9 mouse cellular contexts compared by ENCODE assay signal in the genomic region with DNA sequence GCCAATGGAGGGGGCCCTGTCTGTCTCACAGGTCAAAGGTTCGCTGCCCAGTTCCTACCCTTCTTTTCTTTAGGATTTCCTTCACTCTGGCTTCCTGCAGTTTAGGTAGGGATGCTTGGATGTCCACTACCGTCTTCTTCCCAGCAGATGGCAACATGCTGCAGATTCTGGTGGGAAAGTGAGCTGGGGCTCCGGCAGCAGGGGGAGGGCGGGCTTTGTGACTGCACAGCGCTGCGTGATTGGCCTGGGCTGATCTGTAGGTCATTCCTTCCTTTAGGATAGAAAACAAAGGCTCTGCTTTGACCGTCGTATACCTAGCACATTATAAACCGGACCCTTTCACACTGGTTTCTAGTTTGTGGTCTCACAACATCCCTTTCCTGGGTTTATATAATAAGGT. TPM values are rescaled to one million over a fixed set of nuclear protein-coding genes. Genes with fewer than 3 reads are reported as not detected.
A peak's percentile ranks its signal among the peaks of the same experiment; 100 is the strongest.
DNase-seq lines count a peak whose midpoint lies in the region; ATAC-seq and TF ChIP-seq lines count a peak whose summit lies in the region.
"Had no signal": no experiment of that assay in that cellular context is flagged by ENCODE, and none has a peak within 500 bp of the region (broad histone marks: within the 10 kb centered on the region; RNA-seq: fewer than 3 reads in every experiment).

No protein-coding gene starts in this region.

- no peaks in the 10 kb centered on the region for H3K36me3 ChIP-seq in embryonic facial prominence, embryonic 13.5 days
- H3K36me3 ChIP-seq in liver, embryonic 16.5 days (ENCODE audit: control insufficient read depth, insufficient read depth) = no peaks in the 10 kb centered on the region

- no peaks in the 10 kb centered on the region for H3K4me1 ChIP-seq in embryonic facial prominence, embryonic 13.5 days
- no peaks in the 10 kb centered on the region for H3K4me1 ChIP-seq in liver, embryonic 16.5 days (ENCODE audit: control insufficient read depth, low read depth, low read length)
- H3K4me1 ChIP-seq in olfactory bulb, adult 2 months (ENCODE audit: control insufficient read depth, insufficient read depth, low read length) = peaks cover 3% of the 10 kb centered on the region; the same call in 1 of the 2 replicates

- H3K4me2 ChIP-seq in embryonic facial prominence, embryonic 13.5 days = peak overlapping the region; percentile 33
- no peak overlapping the region for H3K4me2 ChIP-seq in liver, embryonic 16.5 days (ENCODE audit: low read depth, low read length)

- H3K9ac ChIP-seq in embryonic facial prominence, embryonic 13.5 days = no peak overlapping the region
- H3K9ac ChIP-seq in liver, embryonic 16.5 days (ENCODE audit: low read depth, low read length) = no peak overlapping the region

- H3K4me3 ChIP-seq in embryonic facial prominence, embryonic 13.5 days = no peak overlapping the region
- no peak overlapping the region for H3K4me3 ChIP-seq in liver, embryonic 16.5 days (ENCODE audit: low read depth, low read length)
- H3K4me3 ChIP-seq in olfactory bulb, adult 2 months (ENCODE audit: insufficient read depth, low read depth, low read length) = no peak overlapping the region

- intact Hi-C loops in heart, postnatal 10 days (cut with DNase I) = loop anchor here (1.0 kb wide), 1 partner anchor 30 kb away; the partner anchor contains the start of gene Ccdc177

- WGBS in embryonic facial prominence, embryonic 13.5 days = 7% methylated on average over 9 of the region's 9 CpGs
- WGBS in liver, embryonic 16.5 days (ENCODE audit: insufficient replicate concordance) = 14% methylated on average over 9 of the region's 9 CpGs
- 4% methylated on average over 9 of the region's 9 CpGs for WGBS in olfactory bulb, adult 2 months

- no peak overlapping the region for H3K27ac ChIP-seq in embryonic facial prominence, embryonic 13.5 days
- H3K27ac ChIP-seq in liver, embryonic 16.5 days (ENCODE audit: low read length) = no peak overlapping the region
- no peak overlapping the region for H3K27ac ChIP-seq in olfactory bulb, adult 2 months (ENCODE audit: insufficient read depth, low read depth, low read length)

- H3K9me3 ChIP-seq in embryonic facial prominence, embryonic 13.5 days = no peaks in the 10 kb centered on the region
- H3K9me3 ChIP-seq in liver, embryonic 16.5 days (replicated peaks; ENCODE audit: control insufficient read depth, low read length) = no peaks in the 10 kb centered on the region

- ATAC-seq in embryonic facial prominence, embryonic 13.5 days (ENCODE audit: insufficient number of reproducible peaks, insufficient read depth, low FRiP score, low TSS enrichment, low read depth) = 0 out of 2 replicates have a peak, but pooled peaks have one; percentile 32
- 0 out of 2 replicates have a peak, but pooled peaks have one; percentile 30 for ATAC-seq in liver, embryonic 16.5 days (ENCODE audit: low read depth)
- ATAC-seq in inflammation-experienced regulatory T-cells, adult 6 months = no peak

- no peaks in the 10 kb centered on the region; the same call in 1 of the 2 replicates for H3K27me3 ChIP-seq in embryonic facial prominence, embryonic 13.5 days
- no peaks in the 10 kb centered on the region for H3K27me3 ChIP-seq in liver, embryonic 16.5 days (ENCODE audit: control insufficient read depth, insufficient read depth, low read depth, low read length)

- peak; percentile 60 for DNase-seq in 3134 (ENCODE audit: extremely low read depth, insufficient read length, low spot score)
- peak; percentile 19 for DNase-seq in adrenal gland, adult 8-10 months
- DNase-seq in heart, postnatal 10 days = peak; percentile 59 to 71
- DNase-seq in kidney, postnatal 36 days = peak; percentile 42 to 63

- peak; percentile 47; the same call in 1 of the 2 replicates for TF ChIP-seq CTCF in olfactory bulb, adult 2 months (IDR thresholded peaks at IDR 0.05; ENCODE audit: insufficient read depth, low read depth, low read length)

- TF ChIP-seq POLR2A in olfactory bulb, adult 2 months (IDR thresholded peaks at IDR 0.05; ENCODE audit: insufficient read depth, low read depth, low read length) = no peak

RNA-seq across cellular contexts. Expression of gene Ccdc177, which starts 29.9 kb away (rescaled TPM):
- under 1 TPM in 1 of 4 experiments, not detected in 3; 0.09 TPM for total RNA-seq in adrenal gland, adult 8-10 months (2022)
- 0.25 and 0.42 TPM in 2 replicates for polyA plus RNA-seq in embryonic facial prominence, embryonic 13.5 days (2015; fragmentation: Nextera tagmentation; extraction: Ambion mirVana)
- total RNA-seq in heart, postnatal 10 days (2021) = under 1 TPM; 0.10 to 0.12 TPM
- polyA plus RNA-seq in liver, embryonic 16.5 days (2015; fragmentation: Nextera tagmentation; extraction: Ambion mirVana) = not detected in 2 replicates
- polyA plus RNA-seq in olfactory bulb, adult 2 months (2012; ENCODE audit: insufficient read depth, insufficient read length, low replicate concordance, missing spikeins) = not detected in 2 replicates
- polyA plus RNA-seq in inflammation-experienced regulatory T-cells, adult 6 months (2017; shearing (Covaris generic)) = not detected
- total RNA-seq: adrenal gland, adult 18-20 months had no signal

RNA-seq across cellular contexts. Expression of gene Plekhd1, which starts 38.2 kb away (rescaled TPM):
- under 1 TPM in 1 of 4 experiments, not detected in 3; 0.07 TPM for total RNA-seq in adrenal gland, adult 8-10 months (2022)
- 0.07 and 0.21 TPM in 2 replicates for polyA plus RNA-seq in embryonic facial prominence, embryonic 13.5 days (2015; fragmentation: Nextera tagmentation; extraction: Ambion mirVana)
- under 1 TPM; 0.25 to 0.60 TPM for total RNA-seq in heart, postnatal 10 days (2021)
- polyA plus RNA-seq in liver, embryonic 16.5 days (2015; fragmentation: Nextera tagmentation; extraction: Ambion mirVana) = 0.18 and 0.35 TPM in 2 replicates
- not detected in 2 replicates for polyA plus RNA-seq in olfactory bulb, adult 2 months (2012; ENCODE audit: insufficient read depth, insufficient read length, low replicate concordance, missing spikeins)
- polyA plus RNA-seq in inflammation-experienced regulatory T-cells, adult 6 months (2017; shearing (Covaris generic)) = 1 to 10 TPM in 2 of 3 experiments, not detected in 1; 1.5 to 2.4 TPM
- total RNA-seq: adrenal gland, adult 18-20 months had no signal

RNA-seq across cellular contexts. Expression of gene Susd6, which starts 59.7 kb away (rescaled TPM):
- 10 to 100 TPM; 58.0 to 74.0 (median 70.3) TPM for total RNA-seq in adrenal gland, adult 8-10 months (2022)
- polyA plus RNA-seq in embryonic facial prominence, embryonic 13.5 days (2015; fragmentation: Nextera tagmentation; extraction: Ambion mirVana) = 16.0 and 16.1 TPM in 2 replicates
- 10 to 100 TPM; 58.3 to 60.9 TPM for total RNA-seq in heart, postnatal 10 days (2021)
- 14.6 and 15.2 TPM in 2 replicates for polyA plus RNA-seq in liver, embryonic 16.5 days (2015; fragmentation: Nextera tagmentation; extraction: Ambion mirVana)
- polyA plus RNA-seq in olfactory bulb, adult 2 months (2012; ENCODE audit: insufficient read depth, insufficient read length, low replicate concordance, missing spikeins) = not detected in 2 replicates
- 10 to 100 TPM; 21.2 to 32.8 (median 26.7) TPM for polyA plus RNA-seq in inflammation-experienced regulatory T-cells, adult 6 months (2017; shearing (Covaris generic))
